Comparison of ENCODE assay signal across 8 mouse cellular contexts in genomic region chr9:71806422-71806805, GRCm38 (mm10). TPM values are rescaled to one million over a fixed set of nuclear protein-coding genes. Genes with fewer than 3 reads are reported as not detected.
DNase-seq lines count a peak whose midpoint lies in the region; ATAC-seq and TF ChIP-seq lines count a peak whose summit lies in the region.

No protein-coding gene starts in this region.

- no peak overlapping the region for H3K9ac ChIP-seq in neural tube, embryonic 15.5 days (replicated peaks)
- no peak overlapping the region for H3K9ac ChIP-seq in liver, embryonic 14.5 days (replicated peaks)

- H3K36me3 ChIP-seq in neural tube, embryonic 15.5 days = no peaks in the 10 kb centered on the region
- no peaks in the 10 kb centered on the region for H3K36me3 ChIP-seq in liver, embryonic 14.5 days (replicated peaks; ENCODE audit: control insufficient read depth, insufficient read depth, low read depth)

- no peaks in the 10 kb centered on the region for H3K9me3 ChIP-seq in neural tube, embryonic 15.5 days (replicated peaks)
- no peaks in the 10 kb centered on the region for H3K9me3 ChIP-seq in liver, embryonic 14.5 days (ENCODE audit: control insufficient read depth, low read length)

- H3K4me3 ChIP-seq in neural tube, embryonic 15.5 days (replicated peaks) = no peak overlapping the region
- no peak overlapping the region for H3K4me3 ChIP-seq in liver, embryonic 14.5 days (ENCODE audit: insufficient read depth in 1 of 2, low read depth in 2 of 2, low read length in 2 of 2)

- no peak overlapping the region for H3K4me2 ChIP-seq in neural tube, embryonic 15.5 days
- no peak overlapping the region for H3K4me2 ChIP-seq in liver, embryonic 14.5 days (ENCODE audit: low read depth)

- no peak for ATAC-seq in neural tube, embryonic 15.5 days (ENCODE audit: low FRiP score)
- no peak for ATAC-seq in liver, embryonic 14.5 days (ENCODE audit: insufficient read depth)

- H3K27ac ChIP-seq in neural tube, embryonic 15.5 days (replicated peaks) = no peak overlapping the region
- no peak overlapping the region for H3K27ac ChIP-seq in liver, embryonic 14.5 days

- 6% methylated on average over 2 of the region's 2 CpGs for WGBS in neural tube, embryonic 15.5 days
- 1% methylated on average over 2 of the region's 2 CpGs for WGBS in liver, embryonic 14.5 days (ENCODE audit: insufficient replicate concordance)

- no peaks in the 10 kb centered on the region for H3K27me3 ChIP-seq in neural tube, embryonic 15.5 days (replicated peaks)
- H3K27me3 ChIP-seq in liver, embryonic 14.5 days (ENCODE audit: control insufficient read depth, insufficient read depth, low read length) = no peaks in the 10 kb centered on the region

- DNase-seq in neural tube, embryonic 10.5 days (ENCODE audit: extremely low spot score, low spot score) = peak; percentile 82
- DNase-seq in embryo, embryonic 11.5 days (ENCODE audit: low read depth, low spot score) = peak; percentile 63
- peak; percentile 82 for DNase-seq in heart, adult 8-10 months (ENCODE audit: low spot score)
- DNase-seq in kidney, postnatal 10 days = peak; percentile 91
- peak; percentile 14 to 26 (median 22) for DNase-seq in liver, embryonic 14.5 days (ENCODE audit: low read depth in 3 of 3, low spot score in 3 of 3)
- DNase-seq in ovary, adult 18-20 months (ENCODE audit: low spot score) = peak; percentile 51
- DNase-seq in thymus, adult 18-20 months = peak; percentile 15 to 18

- TF ChIP-seq EP300 in liver, embryonic 14.5 days (IDR thresholded peaks at IDR 0.05; ENCODE audit: low read depth) = no peak

- H3K4me1 ChIP-seq in neural tube, embryonic 15.5 days = no peaks in the 10 kb centered on the region
- no peaks in the 10 kb centered on the region for H3K4me1 ChIP-seq in liver, embryonic 14.5 days (replicated peaks; ENCODE audit: control insufficient read depth in 2 of 2, insufficient read depth in 2 of 2, low read length in 1 of 2)

- TF ChIP-seq CTCF in liver, embryonic 14.5 days (IDR thresholded peaks at IDR 0.05; ENCODE audit: low read depth) = peak; percentile 81

RNA-seq across cellular contexts. Expression of gene Cgnl1, which starts 35.0 kb away (rescaled TPM):
- 6.9 and 8.0 TPM in 2 replicates for polyA plus RNA-seq in neural tube, embryonic 15.5 days (2015; fragmentation: Nextera tagmentation; extraction: Ambion mirVana)
- total RNA-seq in heart, adult 8-10 months (2022) = 10 to 100 TPM; 28.4 to 41.6 (median 30.4) TPM
- polyA plus RNA-seq in liver, embryonic 14.5 days (2012; rRNA removed) = 1.4 and 1.8 TPM in 2 replicates
- polyA plus RNA-seq in liver, embryonic 14.5 days (2014; fragmentation: Nextera tagmentation; extraction: Ambion mirVana) = 1.0 and 1.2 TPM in 2 replicates

Comparison
In these comparisons a context has a peak if more than half of its experiments do, and no peak if none do; other contexts are left out.
1. DNase-seq: peak in every context shown above with its lines; median percentile 91 in kidney, postnatal 10 days; 82 in neural tube, embryonic 10.5 days; 82 in heart, adult 8-10 months; 63 in embryo, embryonic 11.5 days; 51 in ovary, adult 18-20 months; 22 in liver, embryonic 14.5 days; 16 in thymus, adult 18-20 months.